Mouse (Mus musculus): Measurements from ENCODE around the gene Zfp354b.

Zfp354b gene

GRCm38 (mm10) chr11:50883756-50884155 is 47.7 kb downstream of the Zfp354b start:
- DNase-seq: no peak

GRCm38 (mm10) chr11:50878641-50879040 is 52.8 kb downstream of the Zfp354b start:
- DNase-seq: no peak
